Mouse (Mus musculus): ENCODE measurements around the gene Rbm8a2. TPM values are rescaled to one million over a fixed set of nuclear protein-coding genes. Genes with fewer than 3 reads are reported as not detected.

Rbm8a2 gene
- polyA plus RNA-seq, 1 experiment from 2014 or later, result 0.72 TPM

GRCm38 (mm10) chr1:175970710-175971109 is 8.2 kb downstream of the Rbm8a2 start:
- no peaks in the 10 kb centered on the region for H3K27me3 ChIP-seq (ENCODE audit: insufficient read depth, poor library complexity, severe bottlenecking)
- no peak for DNase-seq (ENCODE audit: low spot score)
- no peaks in the 10 kb centered on the region for H3K9me3 ChIP-seq
- no peak overlapping the region for H3K27ac ChIP-seq
- H3K4me1 ChIP-seq, result no peaks in the 10 kb centered on the region
- H3K36me3 ChIP-seq, result no peaks in the 10 kb centered on the region
- 88% methylated on average over 5 of the region's 5 CpGs for WGBS
- no peak overlapping the region for H3K4me3 ChIP-seq

- H3K27ac ChIP-seq, result no peak overlapping the region
- H3K36me3 ChIP-seq, result no peaks in the 10 kb centered on the region
- H3K4me3 ChIP-seq, result no peak overlapping the region
- no peaks in the 10 kb centered on the region for H3K9me3 ChIP-seq
- no peak for DNase-seq (ENCODE audit: low spot score)
- H3K4me1 ChIP-seq, result no peaks in the 10 kb centered on the region
- 78% methylated on average over 5 of the region's 5 CpGs for WGBS
- no peaks in the 10 kb centered on the region for H3K27me3 ChIP-seq (ENCODE audit: insufficient read depth, poor library complexity, severe bottlenecking)
These were observed 11.7 kb downstream of the Rbm8a2 start for GRCm38 (mm10) chr1:175967004-175967745.

GRCm38 (mm10) chr1:175961786-175962185 is 17.1 kb downstream of the Rbm8a2 start:
- Histone ChIP-seq H3K4me3 (no peak overlapping the region), H3K9me3 (no peaks in the 10 kb centered on the region), H3K27me3 (ENCODE audit: insufficient read depth, poor library complexity, severe bottlenecking) (no peaks in the 10 kb centered on the region), H3K36me3 (no peaks in the 10 kb centered on the region), H3K4me1 (no peaks in the 10 kb centered on the region), H3K27ac (no peak overlapping the region)
- WGBS, result 74% methylated on average over 2 of the region's 2 CpGs
- DNase-seq (ENCODE audit: low spot score), result no peak

GRCm38 (mm10) chr1:175950851-175951250 is 28.1 kb downstream of the Rbm8a2 start:
- 87% methylated on average over 2 of the region's 2 CpGs for WGBS
- no peaks in the 10 kb centered on the region for H3K27me3 ChIP-seq (ENCODE audit: insufficient read depth, poor library complexity, severe bottlenecking)
- DNase-seq (ENCODE audit: low spot score), result no peak
- no peak overlapping the region for H3K4me3 ChIP-seq
- no peaks in the 10 kb centered on the region for H3K9me3 ChIP-seq
- no peaks in the 10 kb centered on the region for H3K36me3 ChIP-seq
- H3K27ac ChIP-seq, result no peak overlapping the region
- no peaks in the 10 kb centered on the region for H3K4me1 ChIP-seq

- Histone ChIP-seq H3K9me3 (no peaks in the 10 kb centered on the region), H3K27ac (no peak overlapping the region), H3K4me1 (no peaks in the 10 kb centered on the region), H3K4me3 (no peak overlapping the region), H3K36me3 (no peaks in the 10 kb centered on the region), H3K27me3 (ENCODE audit: insufficient read depth, poor library complexity, severe bottlenecking) (no peaks in the 10 kb centered on the region)
- WGBS, result 69% methylated on average over 3 of the region's 3 CpGs
- DNase-seq (ENCODE audit: low spot score), result no peak
These were observed 28.5 kb downstream of the Rbm8a2 start for GRCm38 (mm10) chr1:175950421-175950820.

GRCm38 (mm10) chr1:175946718-175947315 is 32.1 kb downstream of the Rbm8a2 start:
- Histone ChIP-seq H3K36me3 (no peaks in the 10 kb centered on the region), H3K4me1 (no peaks in the 10 kb centered on the region), H3K27ac (no peak overlapping the region), H3K4me3 (no peak overlapping the region), H3K27me3 (ENCODE audit: insufficient read depth, poor library complexity, severe bottlenecking) (no peaks in the 10 kb centered on the region), H3K9me3 (no peaks in the 10 kb centered on the region)
- DNase-seq (ENCODE audit: low spot score), result no peak
- WGBS, result 79% methylated on average over 4 of the region's 4 CpGs

GRCm38 (mm10) chr1:175943168-175943567 is 35.7 kb downstream of the Rbm8a2 start:
- Histone ChIP-seq H3K9me3 (no peaks in the 10 kb centered on the region), H3K27ac (no peak overlapping the region), H3K4me3 (no peak overlapping the region), H3K4me1 (0 out of 2 replicates have a peak, but pooled peaks cover 3% of the 10 kb centered on the region), H3K36me3 (no peaks in the 10 kb centered on the region), H3K27me3 (ENCODE audit: insufficient read depth, poor library complexity, severe bottlenecking) (no peaks in the 10 kb centered on the region)
- DNase-seq (ENCODE audit: low spot score), result no peak
- WGBS, result 78% methylated on average over 7 of the region's 7 CpGs

- WGBS, result 85% methylated on average over 3 of the region's 3 CpGs
- Histone ChIP-seq H3K36me3 (no peaks in the 10 kb centered on the region), H3K9me3 (no peaks in the 10 kb centered on the region), H3K27ac (no peak overlapping the region), H3K4me3 (no peak overlapping the region), H3K4me1 (0 out of 2 replicates have a peak, but pooled peaks cover 3% of the 10 kb centered on the region), H3K27me3 (ENCODE audit: insufficient read depth, poor library complexity, severe bottlenecking) (0 out of 2 replicates have a peak, but pooled peaks cover 5% of the 10 kb centered on the region)
- DNase-seq (ENCODE audit: low spot score), result peak; percentile 70
These were observed 40.2 kb downstream of the Rbm8a2 start for GRCm38 (mm10) chr1:175938731-175939130.

GRCm38 (mm10) chr1:175936282-175936737 is 42.6 kb downstream of the Rbm8a2 start:
- 10% methylated on average over 11 of the region's 11 CpGs for WGBS
- DNase-seq (ENCODE audit: low spot score), result peak; percentile 79

GRCm38 (mm10) chr1:175931391-175931790 is 47.5 kb downstream of the Rbm8a2 start:
- H3K27ac ChIP-seq, result no peak overlapping the region
- no peak overlapping the region for H3K4me3 ChIP-seq
- WGBS, result 93% methylated on average over 5 of the region's 5 CpGs
- H3K36me3 ChIP-seq, result no peaks in the 10 kb centered on the region
- H3K9me3 ChIP-seq, result no peaks in the 10 kb centered on the region
- 0 out of 2 replicates have a peak, but pooled peaks cover 5% of the 10 kb centered on the region for H3K27me3 ChIP-seq (ENCODE audit: insufficient read depth, poor library complexity, severe bottlenecking)
- H3K4me1 ChIP-seq, result no peaks in the 10 kb centered on the region
- peak; percentile 39 for DNase-seq (ENCODE audit: low spot score)

More at GRCm38 (mm10) chr1:175936282-175936737, 42.6 kb downstream of the Rbm8a2 start:
- Histone ChIP-seq H3K4me3 (peak overlapping the region; percentile 48), H3K4me1 (0 out of 2 replicates have a peak, but pooled peaks cover 3% of the 10 kb centered on the region), H3K9me3 (no peaks in the 10 kb centered on the region), H3K27me3 (ENCODE audit: insufficient read depth, poor library complexity, severe bottlenecking) (0 out of 2 replicates have a peak, but pooled peaks cover 5% of the 10 kb centered on the region), H3K27ac (no peak overlapping the region), H3K36me3 (no peaks in the 10 kb centered on the region)

Other genes with a start within 250 kb of the Rbm8a2 start
- 61.2 and 87.0 TPM in 2 replicates for gene Exo1, start 98.5 kb downstream of the Rbm8a2 start, polyA plus RNA-seq (2016; fragmentation: Nextera tagmentation; extraction: Ambion mirVana)
- gene Gm38100, start 58.8 kb downstream of the Rbm8a2 start, polyA plus RNA-seq (2016; fragmentation: Nextera tagmentation; extraction: Ambion mirVana), result 0.08 TPM in 1 of 2 replicates, not detected in the other

All from heart, embryonic 10.5 days (tissue).